Mouse (Mus musculus): ENCODE data around the gene Olfr58.
"Not testable (repeated sequence)": the region's sequence is repeated elsewhere in the genome, so short reads cannot be mapped to it uniquely, and the experiment has no call there.

Olfr58 gene

GRCm38 (mm10) chr9:19779983-19780382 is at the start of gene Olfr58:
Gene Olfr58 (plus strand): TSS chr9:19780283.
- no peak for DNase-seq

GRCm38 (mm10) chr9:19769136-19769535 is 10.9 kb upstream of the Olfr58 start:
- no peak for DNase-seq

GRCm38 (mm10) chr9:19769701-19770100 is 10.4 kb upstream of the Olfr58 start:
- DNase-seq, result no peak

- DNase-seq, result no peak
Observed at GRCm38 (mm10) chr9:19803000-19803399, 22.9 kb downstream of the Olfr58 start.

- DNase-seq, result not testable (repeated sequence)
Observed at GRCm38 (mm10) chr9:19804606-19805005, 24.5 kb downstream of the Olfr58 start, which contains the start of gene Olfr859. Gene Olfr859 (plus strand): TSS chr9:19804906.
